Mouse (Mus musculus) liver, embryonic 14.5 days (tissue): Measurements from ENCODE around the gene Wdr47.

ENCODE experiments used
- CTCF ChIP-seq: IDR thresholded peaks from 2 replicates; pipeline ENCODE4 v1.5.1; 2016; ENCODE audit warnings: antibody characterized with exemption, low read depth, control low read depth
- EP300 ChIP-seq: IDR thresholded peaks from 2 replicates; pipeline ENCODE4 v1.6.1; 2016; ENCODE audit warnings: antibody characterized with exemption, low read depth

GRCm38 (mm10) chr3:108639412-108639811, 48.3 kb downstream of the Wdr47 start:
- TF ChIP-seq EP300 (no peak), CTCF (peak; percentile 43)
